Mouse (Mus musculus): Measurements from ENCODE around the gene Lama1. TPM values are rescaled to one million over a fixed set of nuclear protein-coding genes. Genes with fewer than 3 reads are reported as not detected.

The Lama1 gene
- total and polyA plus RNA-seq, 2 experiments from 2014 or later: 0.03 to 0.11 TPM

GRCm38 (mm10) chr17:67712929-67713328, 15.9 kb downstream of the Lama1 start:
- Histone ChIP-seq H3K27ac (ENCODE audit: low read depth) (no peak overlapping the region), H3K4me2 (ENCODE audit: low read depth, low read length) (no peak overlapping the region), H3K36me3 (replicated peaks; ENCODE audit: control insufficient read depth, insufficient read depth, low read length) (no peaks in the 10 kb centered on the region), H3K4me1 (ENCODE audit: control insufficient read depth, insufficient read depth) (no peaks in the 10 kb centered on the region), H3K9ac (replicated peaks; ENCODE audit: low read depth, low read length) (no peak overlapping the region), H3K4me3 (ENCODE audit: low read depth, low read length) (no peak overlapping the region), H3K27me3 (ENCODE audit: control insufficient read depth, insufficient read depth, low read length) (no peaks in the 10 kb centered on the region), H3K9me3 (replicated peaks; ENCODE audit: control insufficient read depth, low read length) (no peaks in the 10 kb centered on the region)
- ATAC-seq (ENCODE audit: insufficient read depth, low read depth) (no peak), DNase-seq (ENCODE audit: low spot score) (no peak)
- WGBS: 58% methylated on average over 7 of the region's 7 CpGs
- no peak for TF ChIP-seq CTCF (IDR thresholded peaks at IDR 0.05; ENCODE audit: low read depth)
- TF ChIP-seq EP300 (IDR thresholded peaks at IDR 0.05; ENCODE audit: low read depth): no peak

- no peak overlapping the region for H3K27ac ChIP-seq (ENCODE audit: low read depth)
- no peaks in the 10 kb centered on the region for H3K27me3 ChIP-seq (ENCODE audit: control insufficient read depth, insufficient read depth, low read length)
- ATAC-seq (ENCODE audit: insufficient read depth, low read depth): no peak
- H3K4me1 ChIP-seq (ENCODE audit: control insufficient read depth, insufficient read depth): no peaks in the 10 kb centered on the region
- no peak for DNase-seq (ENCODE audit: low spot score)
- TF ChIP-seq EP300 (IDR thresholded peaks at IDR 0.05; ENCODE audit: low read depth) (no peak), CTCF (IDR thresholded peaks at IDR 0.05; ENCODE audit: low read depth) (no peak)
- no peaks in the 10 kb centered on the region for H3K36me3 ChIP-seq (replicated peaks; ENCODE audit: control insufficient read depth, insufficient read depth, low read length)
- H3K4me2 ChIP-seq (ENCODE audit: low read depth, low read length): no peak overlapping the region
- H3K9me3 ChIP-seq (replicated peaks; ENCODE audit: control insufficient read depth, low read length): no peaks in the 10 kb centered on the region
- 76% methylated on average over 19 of the region's 19 CpGs for WGBS
- H3K9ac ChIP-seq (replicated peaks; ENCODE audit: low read depth, low read length): no peak overlapping the region
- no peak overlapping the region for H3K4me3 ChIP-seq (ENCODE audit: low read depth, low read length)
These were observed 18.4 kb downstream of the Lama1 start for GRCm38 (mm10) chr17:67715466-67715865.

- H3K36me3 ChIP-seq (replicated peaks; ENCODE audit: control insufficient read depth, insufficient read depth, low read length): no peaks in the 10 kb centered on the region
- H3K4me1 ChIP-seq (ENCODE audit: control insufficient read depth, insufficient read depth): no peaks in the 10 kb centered on the region
- no peak overlapping the region for H3K9ac ChIP-seq (replicated peaks; ENCODE audit: low read depth, low read length)
- no peak overlapping the region for H3K4me2 ChIP-seq (ENCODE audit: low read depth, low read length)
- no peak for TF ChIP-seq CTCF (IDR thresholded peaks at IDR 0.05; ENCODE audit: low read depth)
- no peak for TF ChIP-seq EP300 (IDR thresholded peaks at IDR 0.05; ENCODE audit: low read depth)
- no peak overlapping the region for H3K27ac ChIP-seq (ENCODE audit: low read depth)
- no peak overlapping the region for H3K4me3 ChIP-seq (ENCODE audit: low read depth, low read length)
- H3K9me3 ChIP-seq (replicated peaks; ENCODE audit: control insufficient read depth, low read length): no peaks in the 10 kb centered on the region
- ATAC-seq (ENCODE audit: insufficient read depth, low read depth): no peak
- H3K27me3 ChIP-seq (ENCODE audit: control insufficient read depth, insufficient read depth, low read length): no peaks in the 10 kb centered on the region
- WGBS: 70% methylated on average over 7 of the region's 7 CpGs
- DNase-seq (ENCODE audit: low spot score): no peak
These were observed 25.0 kb downstream of the Lama1 start for GRCm38 (mm10) chr17:67722055-67722454.

DNA sequence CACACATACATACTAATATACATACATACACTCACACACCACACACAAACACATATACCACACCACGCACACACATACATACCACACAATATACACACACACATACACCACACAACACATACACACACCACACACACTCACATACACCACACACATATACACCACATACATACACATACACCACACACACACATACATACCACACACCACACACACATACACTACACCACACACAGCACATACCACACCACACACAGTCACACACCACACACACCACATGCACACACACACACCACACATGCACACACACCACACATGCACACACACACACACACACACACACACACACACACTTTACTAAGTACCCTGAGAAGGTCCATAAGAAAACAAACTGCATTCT, 25.5 kb downstream of the Lama1 start:
- ATAC-seq (ENCODE audit: insufficient read depth, low read depth) (no peak), DNase-seq (ENCODE audit: low spot score) (no peak)
- Histone ChIP-seq H3K9me3 (replicated peaks; ENCODE audit: control insufficient read depth, low read length) (no peaks in the 10 kb centered on the region), H3K36me3 (replicated peaks; ENCODE audit: control insufficient read depth, insufficient read depth, low read length) (no peaks in the 10 kb centered on the region), H3K9ac (replicated peaks; ENCODE audit: low read depth, low read length) (no peak overlapping the region), H3K27ac (ENCODE audit: low read depth) (no peak overlapping the region), H3K4me2 (ENCODE audit: low read depth, low read length) (no peak overlapping the region), H3K27me3 (ENCODE audit: control insufficient read depth, insufficient read depth, low read length) (no peaks in the 10 kb centered on the region), H3K4me1 (ENCODE audit: control insufficient read depth, insufficient read depth) (no peaks in the 10 kb centered on the region), H3K4me3 (ENCODE audit: low read depth, low read length) (no peak overlapping the region)
- TF ChIP-seq EP300 (IDR thresholded peaks at IDR 0.05; ENCODE audit: low read depth): no peak
- TF ChIP-seq CTCF (IDR thresholded peaks at IDR 0.05; ENCODE audit: low read depth): no peak
- 89% methylated on average over 1 of the region's 1 CpGs for WGBS

DNA sequence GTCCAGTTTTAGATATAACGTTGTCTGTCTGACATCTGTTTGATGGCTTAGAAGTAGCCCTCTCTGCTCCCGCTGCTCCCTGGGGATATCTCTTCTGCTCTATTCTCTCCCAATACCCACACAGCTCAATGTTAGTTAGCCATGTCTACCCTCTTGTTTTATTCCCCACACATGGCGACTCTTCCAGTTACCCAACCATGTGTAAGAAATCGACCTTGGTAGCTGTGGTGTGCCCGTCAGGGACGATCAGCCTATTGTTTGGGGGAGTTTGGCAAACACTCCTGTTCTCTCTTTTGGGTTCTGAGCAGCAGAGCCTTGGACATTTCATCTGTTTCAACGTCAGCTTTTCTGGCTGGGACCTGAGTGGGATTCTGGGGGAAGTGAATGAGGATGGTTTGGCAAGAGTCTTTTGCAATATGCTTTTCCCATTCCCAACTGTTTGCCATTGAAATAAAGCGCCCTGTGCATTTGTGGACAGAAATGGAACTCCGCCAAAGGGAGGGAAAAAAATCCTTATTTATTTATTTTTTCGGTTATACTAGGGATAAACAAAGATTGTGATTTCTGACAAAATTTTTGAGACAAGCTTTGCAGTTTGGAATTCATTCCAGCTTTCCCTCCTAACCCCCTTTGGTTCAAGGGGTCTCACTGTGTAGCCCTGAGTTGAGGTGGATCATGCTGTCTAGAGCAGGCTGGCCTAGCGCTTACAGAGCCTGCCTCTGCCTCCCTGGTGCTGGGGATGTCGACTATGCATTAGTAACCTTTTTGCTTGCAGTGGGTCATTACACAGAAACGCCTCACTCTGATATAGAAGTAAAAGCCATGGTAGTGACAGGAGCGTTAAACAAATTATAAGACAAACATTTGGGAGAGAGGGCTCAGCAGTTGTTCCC, 26.4 kb downstream of the Lama1 start:
- 77% methylated on average over 14 of the region's 14 CpGs for WGBS
- no peaks in the 10 kb centered on the region for H3K4me1 ChIP-seq (ENCODE audit: control insufficient read depth, insufficient read depth)
- H3K27me3 ChIP-seq (ENCODE audit: control insufficient read depth, insufficient read depth, low read length): no peaks in the 10 kb centered on the region
- no peak overlapping the region for H3K27ac ChIP-seq (ENCODE audit: low read depth)
- H3K4me3 ChIP-seq (ENCODE audit: low read depth, low read length): no peak overlapping the region
- H3K36me3 ChIP-seq (replicated peaks; ENCODE audit: control insufficient read depth, insufficient read depth, low read length): no peaks in the 10 kb centered on the region
- H3K4me2 ChIP-seq (ENCODE audit: low read depth, low read length): no peak overlapping the region
- no peak overlapping the region for H3K9ac ChIP-seq (replicated peaks; ENCODE audit: low read depth, low read length)
- H3K9me3 ChIP-seq (replicated peaks; ENCODE audit: control insufficient read depth, low read length): no peaks in the 10 kb centered on the region
- ATAC-seq (ENCODE audit: insufficient read depth, low read depth): no peak
- DNase-seq (ENCODE audit: low spot score): no peak
- TF ChIP-seq EP300 (IDR thresholded peaks at IDR 0.05; ENCODE audit: low read depth): no peak
- TF ChIP-seq CTCF (IDR thresholded peaks at IDR 0.05; ENCODE audit: low read depth): no peak
